Mouse (Mus musculus) stomach, embryonic 15.5 days (tissue): Measurements from ENCODE around the gene Bbip1. TPM values are rescaled to one million over a fixed set of nuclear protein-coding genes. Genes with fewer than 3 reads are reported as not detected.

Experiments
- ATAC-seq: fragments of 200-750 bp; cut with Nextera tagmentation; 2 replicates; pipeline ENCODE4 v1.8.0; 2017; ENCODE audit warnings: low read depth, moderate number of reproducible peaks, moderate TSS enrichment; ENCODE audit not compliant: insufficient read depth, low FRiP score
- H3K27ac ChIP-seq: fragments of 300-500 bp; sonication (generic); 2 replicates; pipeline ENCODE4 v1.5.1; 2015; ENCODE audit warnings: mild to moderate bottlenecking, inconsistent platforms
- H3K27me3 ChIP-seq: fragments of 300-500 bp; sonication (generic); replicated peaks from 2 replicates; pipeline ENCODE4 v1.6.1; 2015; ENCODE audit warnings: inconsistent platforms
- H3K36me3 ChIP-seq: fragments of 300-500 bp; sonication (generic); 2 replicates; pipeline ENCODE4 v1.6.1; 2015; ENCODE audit warnings: inconsistent platforms
- H3K4me1 ChIP-seq: fragments of 300-500 bp; sonication (generic); 2 replicates; pipeline ENCODE4 v1.6.1; 2015; ENCODE audit warnings: inconsistent platforms
- H3K4me2 ChIP-seq: fragments of 300-500 bp; sonication (generic); 2 replicates; pipeline ENCODE4 v1.6.1; 2015; ENCODE audit warnings: mild to moderate bottlenecking, inconsistent platforms
- H3K4me3 ChIP-seq: fragments of 300-500 bp; sonication (generic); replicated peaks from 2 replicates; pipeline ENCODE4 v1.5.1; 2015; ENCODE audit warnings: inconsistent platforms
- H3K9ac ChIP-seq: fragments of 300-500 bp; sonication (generic); 2 replicates; pipeline ENCODE4 v1.6.1; 2015; ENCODE audit warnings: inconsistent platforms
- H3K9me3 ChIP-seq: fragments of 300-500 bp; sonication (generic); 2 replicates; pipeline ENCODE4 v1.6.1; 2016; ENCODE audit warnings: inconsistent platforms
- WGBS: fragments of 180-500 bp; shearing (Covaris S2); methylation state at CpG from one replicate; pipeline ENCODE4 v1.1.7; 2015; 5-methylcytosine and 5-hydroxymethylcytosine counted together
- polyA plus RNA-seq: library from polyadenylated mRNA; unstranded; fragments of >200 nt; fragmentation: Nextera tagmentation; extraction: Ambion mirVana; gene quantifications from 2 replicates; pipeline ENCODE4 v1.2.1, GENCODE M21; 2015

Gene Bbip1
- polyA plus RNA-seq, 1 experiment from 2014 or later = 81.9 TPM

DNA sequence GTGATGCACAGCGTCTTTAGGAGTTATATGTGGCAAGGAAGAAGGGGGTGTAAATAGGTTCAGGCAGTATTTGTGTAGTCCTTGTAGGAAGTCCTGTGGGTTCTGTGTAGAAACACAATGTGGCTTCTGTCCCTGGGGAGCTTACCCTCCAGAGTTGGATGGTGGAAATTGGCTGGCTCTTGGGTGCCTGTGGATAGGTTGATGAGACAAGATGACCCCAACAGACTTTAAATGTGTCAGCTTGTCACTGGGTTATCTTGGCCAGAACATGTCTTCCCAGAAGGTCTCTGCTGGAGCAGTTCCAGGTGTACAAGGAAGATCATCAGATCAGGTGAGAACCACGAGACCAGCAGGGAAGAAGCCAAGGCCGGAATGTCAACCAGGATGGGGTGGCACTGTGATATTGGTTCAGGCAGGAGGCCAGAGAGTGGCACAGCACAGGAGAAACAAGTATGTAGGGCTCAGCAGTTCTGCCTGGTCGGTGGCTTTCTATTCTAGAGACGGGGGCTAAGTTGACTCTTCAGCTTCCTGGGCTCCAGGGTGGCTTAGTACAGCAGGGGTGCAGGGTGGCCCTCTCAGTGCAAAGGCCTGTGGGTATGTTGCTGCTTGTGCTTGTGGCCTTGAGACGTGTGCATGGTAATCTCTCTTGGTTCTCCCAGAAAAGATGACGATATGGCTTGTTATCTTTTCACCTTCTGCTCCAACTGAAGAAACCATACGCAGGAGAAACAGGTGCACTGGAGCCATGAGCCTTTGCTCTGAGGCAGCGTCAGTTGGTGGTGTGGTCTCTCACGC, 57.7 kb downstream of the Bbip1 start:
- Histone ChIP-seq H3K9me3 (no peaks in the 10 kb centered on the region), H3K9ac (no peak overlapping the region), H3K4me2 (no peak overlapping the region), H3K4me3 (no peak overlapping the region), H3K27me3 (no peaks in the 10 kb centered on the region), H3K4me1 (peaks cover 11% of the 10 kb centered on the region), H3K36me3 (no peaks in the 10 kb centered on the region), H3K27ac (no peak overlapping the region)
- no peak for ATAC-seq
- 85% methylated on average over 10 of the region's 10 CpGs for WGBS

DNA sequence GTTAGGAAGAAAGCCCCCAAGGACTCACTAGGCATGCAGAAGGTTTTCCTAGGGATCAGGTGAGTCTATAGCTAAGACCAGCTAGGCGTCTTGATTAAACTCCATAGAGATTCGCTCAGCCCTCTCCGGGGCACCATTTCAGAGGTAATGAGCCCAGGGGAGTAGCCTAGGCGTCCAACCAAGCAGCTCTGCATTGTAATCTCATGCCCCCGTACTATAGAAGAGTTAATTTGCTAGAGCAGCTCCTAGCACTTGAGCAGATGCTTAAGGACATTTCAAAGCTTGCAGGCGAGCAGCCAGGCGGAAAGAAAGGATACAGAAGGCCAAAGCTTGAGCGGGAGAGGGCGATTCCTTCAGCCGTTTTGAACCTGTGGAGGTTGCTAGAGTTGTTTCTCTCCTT, 59.0 kb downstream of the Bbip1 start:
- H3K4me1 ChIP-seq = no peaks in the 10 kb centered on the region
- no peak for ATAC-seq
- no peak overlapping the region for H3K27ac ChIP-seq

DNA sequence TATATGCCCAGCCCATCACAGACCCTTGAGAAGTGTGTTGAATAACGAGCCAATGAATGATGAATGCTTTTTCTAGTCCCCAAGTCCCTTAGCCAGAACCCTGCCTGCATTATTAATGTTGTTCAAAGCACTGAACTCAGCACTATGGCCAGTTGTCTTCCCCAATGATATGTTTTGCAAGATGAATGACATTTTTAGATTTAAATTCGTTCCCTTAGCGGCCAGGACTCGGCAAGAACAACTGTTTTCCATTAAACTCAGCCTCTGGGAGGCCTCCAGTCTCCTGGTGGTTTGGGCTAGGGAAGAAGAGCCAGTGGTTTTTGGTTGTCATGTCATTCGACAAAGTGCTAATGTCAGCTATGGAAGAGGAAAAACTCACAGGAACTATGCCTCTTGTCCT, 62.6 kb downstream of the Bbip1 start:
- no peak overlapping the region for H3K9ac ChIP-seq
- no peaks in the 10 kb centered on the region for H3K4me1 ChIP-seq
- H3K4me2 ChIP-seq = no peak overlapping the region
- ATAC-seq = no peak
- H3K27me3 ChIP-seq = no peaks in the 10 kb centered on the region
- no peaks in the 10 kb centered on the region for H3K9me3 ChIP-seq
- no peak overlapping the region for H3K27ac ChIP-seq
- WGBS = 58% methylated on average over 5 of the region's 5 CpGs
- no peak overlapping the region for H3K4me3 ChIP-seq
- H3K36me3 ChIP-seq = no peaks in the 10 kb centered on the region

More for the DNA sequence above, 59.0 kb downstream of the Bbip1 start:
- H3K27me3 ChIP-seq = no peaks in the 10 kb centered on the region
- H3K4me2 ChIP-seq = no peak overlapping the region
- no peaks in the 10 kb centered on the region for H3K9me3 ChIP-seq
- H3K9ac ChIP-seq = no peak overlapping the region
- 75% methylated on average over 10 of the region's 10 CpGs for WGBS
- no peaks in the 10 kb centered on the region for H3K36me3 ChIP-seq
- H3K4me3 ChIP-seq = no peak overlapping the region

DNA sequence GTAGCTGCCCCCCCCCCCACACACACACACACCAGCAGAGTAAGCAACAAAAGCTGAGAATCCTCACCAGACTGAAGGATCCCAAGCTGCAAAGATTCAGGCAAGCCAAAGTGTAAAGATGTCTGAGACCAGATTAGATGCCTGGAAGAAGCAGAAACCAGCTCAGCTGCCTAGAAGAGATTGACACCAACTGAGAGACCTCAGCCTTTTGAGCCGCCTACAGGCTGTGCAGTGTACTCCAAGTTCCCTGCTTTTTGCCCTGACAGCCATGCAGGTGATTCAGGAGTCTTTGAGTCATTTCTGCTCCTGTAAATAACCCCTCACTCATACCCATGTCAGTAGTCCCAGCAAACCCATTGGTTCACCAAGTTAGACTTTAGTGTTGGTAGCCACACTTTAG, 64.0 kb downstream of the Bbip1 start:
- Histone ChIP-seq H3K9ac (no peak overlapping the region), H3K27me3 (no peaks in the 10 kb centered on the region), H3K9me3 (no peaks in the 10 kb centered on the region), H3K4me1 (no peaks in the 10 kb centered on the region), H3K36me3 (no peaks in the 10 kb centered on the region), H3K4me3 (no peak overlapping the region), H3K27ac (no peak overlapping the region), H3K4me2 (no peak overlapping the region)
- WGBS = 86% methylated on average over 1 of the region's 1 CpGs
- ATAC-seq = no peak

Other genes starting within 250 kb of the Bbip1 start
- gene Pdcd4, start 52.4 kb downstream of the Bbip1 start, polyA plus RNA-seq = 78.6 and 86.9 TPM in 2 replicates
- 42.8 and 48.4 TPM in 2 replicates for gene Shoc2, start 321 bp downstream of the Bbip1 start, polyA plus RNA-seq
- gene Adra2a, start 99.5 kb upstream of the Bbip1 start, polyA plus RNA-seq = 0.58 and 0.93 TPM in 2 replicates